Mouse (Mus musculus): ENCODE data around the gene Zbtb1. TPM values are rescaled to one million over a fixed set of nuclear protein-coding genes. Genes with fewer than 3 reads are reported as not detected.
A peak's percentile ranks its signal among the peaks of the same experiment; 100 is the strongest.
"Not testable (repeated sequence)": the region's sequence is repeated elsewhere in the genome, so short reads cannot be mapped to it uniquely, and the experiment has no call there.

Zbtb1 gene
- polyA plus RNA-seq, 1 experiment from 2014 or later = 11.7 TPM

GRCm38 (mm10) chr12:76435549-76435948 is 65.5 kb downstream of the Zbtb1 start:
- no peaks in the 10 kb centered on the region for H3K9me3 ChIP-seq (replicated peaks; ENCODE audit: control insufficient read depth, low read length)
- no peaks in the 10 kb centered on the region for H3K4me1 ChIP-seq (ENCODE audit: control insufficient read depth, insufficient read depth, low read length)
- ATAC-seq (replicated peaks; ENCODE audit: insufficient number of reproducible peaks, low FRiP score, low TSS enrichment, low read depth) (no peak), DNase-seq (ENCODE audit: low spot score) (no peak)
- H3K4me3 ChIP-seq (ENCODE audit: low read depth, low read length) = peak overlapping the region; percentile 26
- WGBS = 27% methylated on average over 8 of the region's 8 CpGs
- no peaks in the 10 kb centered on the region for H3K27me3 ChIP-seq (ENCODE audit: control insufficient read depth, insufficient read depth, low read length)
- no peak overlapping the region for H3K9ac ChIP-seq (replicated peaks; ENCODE audit: low read length)
- no peak overlapping the region for H3K27ac ChIP-seq (replicated peaks; ENCODE audit: low read depth, low read length)
- peak overlapping the region; percentile 63 for H3K4me2 ChIP-seq (ENCODE audit: low read depth, low read length)
- H3K36me3 ChIP-seq (replicated peaks; ENCODE audit: control insufficient read depth, insufficient read depth, low read depth, low read length) = no peaks in the 10 kb centered on the region

GRCm38 (mm10) chr12:76443488-76443887 is 73.4 kb downstream of the Zbtb1 start:
- H3K4me2 ChIP-seq (ENCODE audit: low read depth, low read length); H3K4me3 ChIP-seq (ENCODE audit: low read depth, low read length); H3K9ac ChIP-seq (replicated peaks; ENCODE audit: low read length); H3K27ac ChIP-seq (replicated peaks; ENCODE audit: low read depth, low read length); H3K9me3 ChIP-seq (replicated peaks; ENCODE audit: control insufficient read depth, low read length); H3K36me3 ChIP-seq (replicated peaks; ENCODE audit: control insufficient read depth, insufficient read depth, low read depth, low read length); H3K27me3 ChIP-seq (ENCODE audit: control insufficient read depth, insufficient read depth, low read length); H3K4me1 ChIP-seq (ENCODE audit: control insufficient read depth, insufficient read depth, low read length); ATAC-seq (replicated peaks; ENCODE audit: insufficient number of reproducible peaks, low FRiP score, low TSS enrichment, low read depth); DNase-seq (ENCODE audit: low spot score): not testable (repeated sequence)
- WGBS = 81% methylated on average over 6 of the region's 6 CpGs

- no peak for ATAC-seq (replicated peaks; ENCODE audit: insufficient number of reproducible peaks, low FRiP score, low TSS enrichment, low read depth)
- Histone ChIP-seq H3K27ac (replicated peaks; ENCODE audit: low read depth, low read length) (no peak overlapping the region), H3K27me3 (ENCODE audit: control insufficient read depth, insufficient read depth, low read length) (no peaks in the 10 kb centered on the region), H3K36me3 (replicated peaks; ENCODE audit: control insufficient read depth, insufficient read depth, low read depth, low read length) (no peaks in the 10 kb centered on the region), H3K4me1 (ENCODE audit: control insufficient read depth, insufficient read depth, low read length) (no peaks in the 10 kb centered on the region), H3K9ac (replicated peaks; ENCODE audit: low read length) (no peak overlapping the region), H3K4me2 (ENCODE audit: low read depth, low read length) (no peak overlapping the region), H3K4me3 (ENCODE audit: low read depth, low read length) (no peak overlapping the region), H3K9me3 (replicated peaks; ENCODE audit: control insufficient read depth, low read length) (no peaks in the 10 kb centered on the region)
- WGBS = 62% methylated on average over 10 of the region's 10 CpGs
- DNase-seq (ENCODE audit: low spot score) = no peak
Observed at GRCm38 (mm10) chr12:76444359-76444772, 74.3 kb downstream of the Zbtb1 start.

GRCm38 (mm10) chr12:76444862-76445261 is 74.8 kb downstream of the Zbtb1 start:
- Histone ChIP-seq H3K27me3 (ENCODE audit: control insufficient read depth, insufficient read depth, low read length) (no peaks in the 10 kb centered on the region), H3K4me1 (ENCODE audit: control insufficient read depth, insufficient read depth, low read length) (no peaks in the 10 kb centered on the region), H3K9me3 (replicated peaks; ENCODE audit: control insufficient read depth, low read length) (no peaks in the 10 kb centered on the region), H3K27ac (replicated peaks; ENCODE audit: low read depth, low read length) (no peak overlapping the region), H3K9ac (replicated peaks; ENCODE audit: low read length) (no peak overlapping the region), H3K4me3 (ENCODE audit: low read depth, low read length) (no peak overlapping the region), H3K36me3 (replicated peaks; ENCODE audit: control insufficient read depth, insufficient read depth, low read depth, low read length) (no peaks in the 10 kb centered on the region), H3K4me2 (ENCODE audit: low read depth, low read length) (no peak overlapping the region)
- 78% methylated on average over 6 of the region's 6 CpGs for WGBS
- ATAC-seq (replicated peaks; ENCODE audit: insufficient number of reproducible peaks, low FRiP score, low TSS enrichment, low read depth) = no peak
- no peak for DNase-seq (ENCODE audit: low spot score)

- Histone ChIP-seq H3K36me3 (replicated peaks; ENCODE audit: control insufficient read depth, insufficient read depth, low read depth, low read length) (no peaks in the 10 kb centered on the region), H3K9ac (replicated peaks; ENCODE audit: low read length) (no peak overlapping the region), H3K27me3 (ENCODE audit: control insufficient read depth, insufficient read depth, low read length) (no peaks in the 10 kb centered on the region), H3K27ac (replicated peaks; ENCODE audit: low read depth, low read length) (no peak overlapping the region), H3K9me3 (replicated peaks; ENCODE audit: control insufficient read depth, low read length) (no peaks in the 10 kb centered on the region), H3K4me1 (ENCODE audit: control insufficient read depth, insufficient read depth, low read length) (no peaks in the 10 kb centered on the region), H3K4me2 (ENCODE audit: low read depth, low read length) (no peak overlapping the region), H3K4me3 (ENCODE audit: low read depth, low read length) (no peak overlapping the region)
- DNase-seq (ENCODE audit: low spot score) = no peak
- WGBS = 91% methylated on average over 11 of the region's 11 CpGs
- no peak for ATAC-seq (replicated peaks; ENCODE audit: insufficient number of reproducible peaks, low FRiP score, low TSS enrichment, low read depth)
Observed at GRCm38 (mm10) chr12:76446201-76446600, 76.1 kb downstream of the Zbtb1 start.

Other genes starting within 250 kb of the Zbtb1 start
- gene Esr2, start 193.0 kb upstream of the Zbtb1 start, polyA plus RNA-seq (2014; fragmentation: Nextera tagmentation; extraction: Ambion mirVana) = 0.47 and 0.62 TPM in 2 replicates
- not detected in 2 replicates for gene Tex21, start 123.5 kb upstream of the Zbtb1 start, polyA plus RNA-seq (2014; fragmentation: Nextera tagmentation; extraction: Ambion mirVana)
- gene Mthfd1, start 115.0 kb upstream of the Zbtb1 start, polyA plus RNA-seq (2014; fragmentation: Nextera tagmentation; extraction: Ambion mirVana) = 85.5 and 85.8 TPM in 2 replicates
- gene Akap5, start 45.4 kb upstream of the Zbtb1 start, polyA plus RNA-seq (2014; fragmentation: Nextera tagmentation; extraction: Ambion mirVana) = 1.9 and 2.0 TPM in 2 replicates
- 21.2 and 22.3 TPM in 2 replicates for gene Zbtb25, start 664 bp upstream of the Zbtb1 start, polyA plus RNA-seq (2014; fragmentation: Nextera tagmentation; extraction: Ambion mirVana)
- gene Hspa2, start 33.9 kb downstream of the Zbtb1 start, polyA plus RNA-seq (2014; fragmentation: Nextera tagmentation; extraction: Ambion mirVana) = 3.9 and 6.0 TPM in 2 replicates
- 1.2 and 2.5 TPM in 2 replicates for gene Ppp1r36, start 47.3 kb downstream of the Zbtb1 start, polyA plus RNA-seq (2014; fragmentation: Nextera tagmentation; extraction: Ambion mirVana)
- gene Plekhg3, start 160.6 kb downstream of the Zbtb1 start, polyA plus RNA-seq (2014; fragmentation: Nextera tagmentation; extraction: Ambion mirVana) = 2.0 and 2.1 TPM in 2 replicates

Measured in embryonic facial prominence, embryonic 11.5 days (tissue).